Mouse (Mus musculus) heart, postnatal 0 days (tissue): ENCODE measurements at regions not wholly inside any gene's neighbourhood (a gene's known extent, or its start where the extent isn't known, plus 50 kb on each side); places are given as distances from the start of the nearest gene placed in this dataset.

ENCODE experiments used
- CTCF ChIP-seq: IDR thresholded peaks from 2 replicates; pipeline ENCODE4 v1.5.1; 2016; ENCODE audit warnings: antibody characterized with exemption, control low read depth, low read depth
- EP300 ChIP-seq: IDR thresholded peaks from 2 replicates; pipeline ENCODE4 v1.6.1; 2016; ENCODE audit warnings: antibody characterized with exemption, low read depth

DNA sequence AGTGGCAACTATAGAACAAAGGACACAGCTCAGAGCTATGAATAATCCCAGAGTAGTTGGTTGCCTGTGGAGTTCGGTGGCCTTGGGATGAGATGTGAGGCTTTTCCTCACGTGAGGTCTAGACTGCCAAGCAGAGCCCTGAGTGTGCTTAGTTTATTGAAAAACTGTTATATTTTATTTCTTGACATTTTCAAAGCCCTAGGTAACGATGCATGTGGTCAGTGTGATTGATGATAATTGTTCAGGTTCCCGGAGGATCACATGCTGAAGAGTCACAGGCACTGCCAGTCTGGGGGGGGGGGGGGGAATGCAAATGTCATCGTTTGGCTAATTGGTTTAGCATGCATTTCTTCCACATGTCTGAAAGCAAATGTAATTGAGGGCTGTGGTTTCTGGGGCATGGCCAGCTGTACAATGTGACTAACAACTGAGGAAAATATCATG lies 488.1 kb upstream of the Marcks start:
- TF ChIP-seq CTCF: no peak
- TF ChIP-seq EP300: no peak
